Mouse (Mus musculus) cerebellum, postnatal 14 days (tissue): ENCODE results near the gene 1700047I17Rik2.
"Not testable (repeated sequence)": the region's sequence is repeated elsewhere in the genome, so short reads cannot be mapped to it uniquely, and the experiment has no call there.

Source experiments
- DNase-seq, 2 experiments: peaks; one replicate each; pipeline ENCODE4 v3.0.0; 2021; ENCODE audit warnings: mixed read lengths in 2 of 2

The 1700047I17Rik2 gene

DNA sequence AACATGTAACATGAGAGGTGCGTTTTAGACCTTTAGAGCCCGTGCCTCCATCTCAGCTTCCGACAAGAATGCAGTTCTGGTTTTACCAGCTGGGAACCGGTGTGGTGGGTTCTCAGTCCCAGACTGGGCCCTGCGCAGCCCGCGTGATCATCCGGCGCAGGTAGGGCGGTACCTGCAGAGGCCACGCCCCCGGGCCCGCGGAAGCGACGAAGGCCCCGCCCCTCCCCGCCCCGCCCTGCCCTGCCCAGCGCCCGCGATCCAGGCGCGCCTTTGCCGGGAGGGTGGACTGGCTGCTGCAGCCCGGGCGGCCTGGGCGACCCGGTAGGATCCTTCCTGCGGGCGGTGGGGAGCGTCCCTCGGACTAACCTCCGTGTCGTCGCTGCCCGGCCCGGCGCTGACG lies at the start of gene 1700047I17Rik2:
Gene 1700047I17Rik2, plus strand, starts transcription at position 287 of the 400 bp plus-strand sequence.
- not testable (repeated sequence) for DNase-seq

DNA sequence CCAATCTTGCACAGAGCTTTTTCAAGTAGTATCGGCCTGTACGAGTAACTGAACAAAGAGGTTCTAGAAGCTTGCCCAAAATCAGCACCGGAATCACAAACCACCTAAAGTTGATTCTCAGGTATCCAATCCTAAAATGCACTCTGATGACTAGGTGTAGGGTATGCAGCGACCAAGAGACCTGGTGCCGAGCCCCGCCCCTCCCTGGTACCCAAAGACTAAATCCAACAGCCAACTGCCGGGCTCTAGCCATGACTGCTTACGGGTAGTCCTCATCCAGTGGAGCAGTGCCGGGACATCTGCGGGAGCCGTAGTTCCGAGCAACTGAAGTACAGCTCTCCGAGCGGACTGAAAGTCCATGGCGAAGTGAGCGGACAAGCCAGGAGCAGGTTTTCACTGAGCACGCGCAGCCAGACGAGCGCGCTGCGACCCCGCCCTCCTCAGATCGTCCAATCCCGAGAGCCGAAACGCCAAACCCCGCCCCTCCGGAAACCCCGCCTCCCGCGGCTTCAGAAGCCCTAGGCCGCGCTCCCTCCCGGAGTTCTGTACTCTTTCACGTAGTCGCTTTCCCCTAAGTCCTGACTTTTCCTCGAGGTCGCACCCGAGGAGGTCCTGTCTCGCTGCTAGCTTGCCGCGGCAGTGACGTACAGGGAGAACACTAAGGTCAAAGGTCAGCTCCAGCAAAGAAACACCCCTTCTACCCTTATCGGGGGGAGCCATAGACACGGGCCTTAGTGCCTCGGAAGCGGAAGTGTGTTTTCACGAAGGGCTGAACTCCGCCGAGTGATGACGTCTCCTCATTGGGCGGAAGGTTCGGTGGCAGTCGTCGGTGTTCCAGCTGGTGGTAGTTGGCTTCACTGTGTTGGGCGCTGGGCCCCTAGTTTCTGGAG lies 44.6 kb upstream of the 1700047I17Rik2 start, which contains the start of gene Srp54b:
Gene Srp54b, plus strand, starts transcription at position 546 of the 890 bp plus-strand sequence.
- DNase-seq, result not testable (repeated sequence)

DNA sequence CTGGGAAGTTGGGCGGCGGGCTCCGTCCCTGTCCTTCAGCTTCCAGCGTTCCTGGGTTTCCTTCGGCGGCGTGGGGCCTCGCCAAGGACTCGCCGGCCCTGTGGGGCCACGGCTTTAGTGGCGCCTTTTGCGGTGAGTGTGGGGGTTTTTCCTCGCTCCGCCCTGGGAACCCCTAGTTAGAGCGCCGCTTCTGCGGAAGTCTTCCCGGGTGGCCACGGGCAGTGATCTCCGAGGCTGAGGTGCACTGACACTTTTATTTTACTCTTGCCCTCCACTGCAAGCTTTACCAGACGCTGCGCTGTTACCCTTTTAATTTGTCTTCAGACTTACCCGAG lies 44.0 kb upstream of the 1700047I17Rik2 start:
- not testable (repeated sequence) for DNase-seq

DNA sequence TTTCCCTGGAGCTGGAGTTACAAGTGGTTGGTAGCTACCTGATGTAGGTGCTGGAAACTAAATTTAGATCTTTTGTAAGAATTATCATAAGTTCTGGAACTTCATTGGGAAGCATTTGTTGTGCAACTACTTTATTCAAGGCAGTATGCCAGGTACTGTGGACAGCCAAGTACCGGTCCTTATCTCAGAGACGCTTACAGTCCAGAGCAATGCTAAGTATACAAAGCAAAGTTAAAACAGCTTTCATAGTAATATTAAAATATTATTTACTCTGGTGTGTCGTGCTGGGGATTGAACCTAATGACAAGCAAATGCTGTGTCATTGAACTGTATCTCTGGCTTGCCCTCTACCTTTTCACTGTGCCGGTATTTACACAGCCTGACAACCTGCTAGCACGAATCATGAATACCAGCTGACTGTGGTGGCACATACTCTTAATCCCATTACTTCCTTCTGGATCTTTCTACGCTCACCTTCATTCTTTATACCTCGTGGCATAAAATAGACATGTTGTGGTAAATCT lies 32.3 kb upstream of the 1700047I17Rik2 start:
- not testable (repeated sequence) for DNase-seq

DNA sequence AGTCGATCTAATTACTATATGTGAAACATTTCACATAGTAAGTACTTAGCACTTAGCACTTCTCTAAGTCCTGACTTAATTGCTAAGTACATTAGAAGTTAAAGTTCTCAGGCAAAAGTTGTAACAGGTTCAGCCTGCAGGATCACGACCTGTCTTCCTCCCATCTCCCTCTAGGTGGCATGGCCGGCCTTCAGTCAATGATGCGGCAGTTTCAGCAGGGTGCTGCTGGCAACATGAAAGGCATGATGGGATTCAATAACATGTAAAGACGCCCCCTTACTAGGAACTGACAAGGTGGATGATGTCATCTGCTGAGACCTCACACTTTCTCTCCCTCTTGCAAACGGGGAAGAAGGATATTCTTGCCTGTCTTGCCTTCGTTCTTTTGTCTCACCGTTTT lies 11.7 kb upstream of the 1700047I17Rik2 start:
- DNase-seq, result not testable (repeated sequence)

DNA sequence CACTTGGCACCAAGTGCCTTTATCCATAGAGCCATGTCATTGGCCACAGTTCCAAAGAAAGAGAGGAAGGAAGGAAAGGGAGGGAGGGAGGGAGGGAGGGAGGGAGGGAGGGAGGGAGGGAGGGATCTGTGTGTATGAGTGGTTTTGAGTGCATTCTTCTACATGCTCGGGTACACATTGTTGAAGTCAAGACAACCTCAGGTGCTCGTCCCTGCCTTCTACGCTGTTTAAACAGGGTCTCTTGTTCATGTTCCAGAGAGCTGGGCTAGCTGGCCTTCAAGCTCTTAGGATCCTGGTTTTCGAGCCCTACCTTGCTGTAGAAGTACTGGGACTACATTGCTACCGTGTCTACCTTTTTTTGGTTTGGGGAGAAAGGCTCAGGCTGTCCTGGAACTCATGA lies 10.3 kb upstream of the 1700047I17Rik2 start:
- not testable (repeated sequence) for DNase-seq

DNA sequence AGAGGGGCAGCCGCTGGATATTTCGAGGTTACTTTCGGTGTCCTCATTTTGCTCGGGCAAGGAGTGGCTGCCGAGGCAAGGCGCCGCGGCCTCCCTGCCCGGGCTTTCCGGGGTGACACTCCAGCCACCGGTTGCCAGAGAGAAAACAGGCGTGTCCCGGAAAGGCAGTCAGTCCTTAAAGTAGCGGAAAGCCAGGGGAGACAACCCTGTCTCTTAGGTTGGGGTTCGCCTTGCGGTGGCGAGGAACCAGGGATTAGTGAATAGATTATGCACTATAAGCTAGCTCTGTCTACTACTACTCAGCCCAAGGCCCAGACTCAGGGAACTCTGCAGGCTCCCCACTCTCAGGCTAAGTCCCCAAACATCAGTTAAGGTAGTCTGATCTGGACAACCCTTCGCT lies 407 bp downstream of the 1700047I17Rik2 start:
- not testable (repeated sequence) for DNase-seq

DNA sequence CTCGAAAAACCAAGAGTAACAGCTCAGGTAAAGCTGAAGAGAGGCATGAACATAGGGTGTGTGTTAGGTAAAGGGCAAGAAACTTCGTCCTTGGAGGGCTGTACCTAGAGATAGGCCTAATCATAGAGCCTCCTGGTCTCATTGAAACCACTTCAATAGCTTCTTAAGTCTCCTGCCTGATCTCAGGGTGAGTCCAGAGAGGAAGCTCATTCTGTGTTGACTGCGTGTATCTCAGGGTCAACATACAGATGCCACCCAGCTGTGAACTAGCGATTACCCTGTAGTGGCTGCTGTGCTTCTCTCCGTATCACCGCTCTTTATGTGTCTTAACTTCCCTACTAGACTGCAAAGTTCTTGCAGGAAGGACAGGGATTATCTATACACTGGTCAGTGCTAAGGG lies 13.6 kb downstream of the 1700047I17Rik2 start:
- not testable (repeated sequence) for DNase-seq

DNA sequence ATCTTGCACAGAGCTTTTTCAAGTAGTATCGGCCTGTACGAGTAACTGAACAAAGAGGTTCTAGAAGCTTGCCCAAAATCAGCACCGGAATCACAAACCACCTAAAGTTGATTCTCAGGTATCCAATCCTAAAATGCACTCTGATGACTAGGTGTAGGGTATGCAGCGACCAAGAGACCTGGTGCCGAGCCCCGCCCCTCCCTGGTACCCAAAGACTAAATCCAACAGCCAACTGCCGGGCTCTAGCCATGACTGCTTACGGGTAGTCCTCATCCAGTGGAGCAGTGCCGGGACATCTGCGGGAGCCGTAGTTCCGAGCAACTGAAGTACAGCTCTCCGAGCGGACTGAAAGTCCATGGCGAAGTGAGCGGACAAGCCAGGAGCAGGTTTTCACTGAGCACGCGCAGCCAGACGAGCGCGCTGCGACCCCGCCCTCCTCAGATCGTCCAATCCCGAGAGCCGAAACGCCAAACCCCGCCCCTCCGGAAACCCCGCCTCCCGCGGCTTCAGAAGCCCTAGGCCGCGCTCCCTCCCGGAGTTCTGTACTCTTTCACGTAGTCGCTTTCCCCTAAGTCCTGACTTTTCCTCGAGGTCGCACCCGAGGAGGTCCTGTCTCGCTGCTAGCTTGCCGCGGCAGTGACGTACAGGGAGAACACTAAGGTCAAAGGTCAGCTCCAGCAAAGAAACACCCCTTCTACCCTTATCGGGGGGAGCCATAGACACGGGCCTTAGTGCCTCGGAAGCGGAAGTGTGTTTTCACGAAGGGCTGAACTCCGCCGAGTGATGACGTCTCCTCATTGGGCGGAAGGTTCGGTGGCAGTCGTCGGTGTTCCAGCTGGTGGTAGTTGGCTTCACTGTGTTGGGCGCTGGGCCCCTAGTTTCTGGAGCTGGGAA lies 30.5 kb downstream of the 1700047I17Rik2 start, which contains the start of gene Srp54c:
Gene Srp54c, plus strand, starts transcription at position 543 of the 894 bp plus-strand sequence.
- not testable (repeated sequence) for DNase-seq

DNA sequence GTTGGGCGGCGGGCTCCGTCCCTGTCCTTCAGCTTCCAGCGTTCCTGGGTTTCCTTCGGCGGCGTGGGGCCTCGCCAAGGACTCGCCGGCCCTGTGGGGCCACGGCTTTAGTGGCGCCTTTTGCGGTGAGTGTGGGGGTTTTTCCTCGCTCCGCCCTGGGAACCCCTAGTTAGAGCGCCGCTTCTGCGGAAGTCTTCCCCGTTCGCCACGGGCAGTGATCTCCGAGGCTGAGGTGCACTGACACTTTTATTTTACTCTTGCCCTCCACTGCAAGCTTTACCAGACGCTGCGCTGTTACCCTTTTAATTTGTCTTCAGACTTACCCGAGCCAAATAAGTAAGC lies 31.1 kb downstream of the 1700047I17Rik2 start:
- DNase-seq, result peak; percentile 4 to 5

DNA sequence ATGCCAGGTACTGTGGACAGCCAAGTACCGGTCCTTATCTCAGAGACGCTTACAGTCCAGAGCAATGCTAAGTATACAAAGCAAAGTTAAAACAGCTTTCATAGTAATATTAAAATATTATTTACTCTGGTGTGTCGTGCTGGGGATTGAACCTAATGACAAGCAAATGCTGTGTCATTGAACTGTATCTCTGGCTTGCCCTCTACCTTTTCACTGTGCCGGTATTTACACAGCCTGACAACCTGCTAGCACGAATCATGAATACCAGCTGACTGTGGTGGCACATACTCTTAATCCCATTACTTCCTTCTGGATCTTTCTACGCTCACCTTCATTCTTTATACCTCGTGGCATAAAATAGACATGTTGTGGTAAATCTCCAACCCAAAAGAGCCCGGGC lies 42.9 kb downstream of the 1700047I17Rik2 start:
- not testable (repeated sequence) for DNase-seq

DNA sequence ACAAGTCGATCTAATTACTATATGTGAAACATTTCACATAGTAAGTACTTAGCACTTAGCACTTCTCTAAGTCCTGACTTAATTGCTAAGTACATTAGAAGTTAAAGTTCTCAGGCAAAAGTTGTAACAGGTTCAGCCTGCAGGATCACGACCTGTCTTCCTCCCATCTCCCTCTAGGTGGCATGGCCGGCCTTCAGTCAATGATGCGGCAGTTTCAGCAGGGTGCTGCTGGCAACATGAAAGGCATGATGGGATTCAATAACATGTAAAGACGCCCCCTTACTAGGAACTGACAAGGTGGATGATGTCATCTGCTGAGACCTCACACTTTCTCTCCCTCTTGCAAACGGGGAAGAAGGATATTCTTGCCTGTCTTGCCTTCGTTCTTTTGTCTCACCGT lies 62.6 kb downstream of the 1700047I17Rik2 start:
- DNase-seq, result not testable (repeated sequence)

DNA sequence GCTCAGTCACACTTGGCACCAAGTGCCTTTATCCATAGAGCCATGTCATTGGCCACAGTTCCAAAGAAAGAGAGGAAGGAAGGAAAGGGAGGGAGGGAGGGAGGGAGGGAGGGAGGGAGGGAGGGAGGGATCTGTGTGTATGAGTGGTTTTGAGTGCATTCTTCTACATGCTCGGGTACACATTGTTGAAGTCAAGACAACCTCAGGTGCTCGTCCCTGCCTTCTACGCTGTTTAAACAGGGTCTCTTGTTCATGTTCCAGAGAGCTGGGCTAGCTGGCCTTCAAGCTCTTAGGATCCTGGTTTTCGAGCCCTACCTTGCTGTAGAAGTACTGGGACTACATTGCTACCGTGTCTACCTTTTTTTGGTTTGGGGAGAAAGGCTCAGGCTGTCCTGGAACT lies 64.0 kb downstream of the 1700047I17Rik2 start:
- DNase-seq, result not testable (repeated sequence)
